Mouse (Mus musculus) MEL (cell line): ENCODE data around the gene Kcnip1. TPM values are rescaled to one million over a fixed set of nuclear protein-coding genes. Genes with fewer than 3 reads are reported as not detected.

Experiments
- DNase-seq: peaks from one replicate; pipeline ENCODE4 v3.0.0; 2011; ENCODE audit warnings: low read depth, low spot score
- H3K27ac ChIP-seq: 2 replicates; pipeline ENCODE4 v1.5.1; 2012; ENCODE audit warnings: low read depth, mild to moderate bottlenecking, control low read depth, low read length, moderate library complexity; ENCODE audit not compliant: control insufficient read depth
- H3K27me3 ChIP-seq, 2 experiments: fragments of 150-350 bp in 1 of 2; sonication (generic) in 1 of 2; 2 replicates each; pipeline ENCODE4 v1.6.1; 2012; ENCODE audit warnings: low read length in 2 of 2, mild to moderate bottlenecking in 2 of 2, improper control_type of control experiment in 1 of 2, moderate library complexity in 1 of 2; ENCODE audit not compliant: insufficient read depth in 2 of 2, control insufficient read depth in 1 of 2
- H3K36me3 ChIP-seq, 2 experiments: 2 replicates each; pipeline ENCODE4 v1.6.1; 2012 to 2014; ENCODE audit warnings: low read length in 2 of 2, improper control_type of control experiment in 1 of 2, inconsistent platforms in 1 of 2, mild to moderate bottlenecking in 1 of 2; ENCODE audit not compliant: insufficient read depth in 2 of 2, control insufficient read depth in 1 of 2
- H3K4me1 ChIP-seq, 2 experiments: fragments of 150-350 bp in 1 of 2; sonication (generic) in 1 of 2; 2 replicates each; pipeline ENCODE4 v1.6.1; 2012; ENCODE audit warnings: low read length in 2 of 2, improper control_type of control experiment in 1 of 2, mild to moderate bottlenecking in 1 of 2; ENCODE audit not compliant: insufficient read depth in 2 of 2, control insufficient read depth in 1 of 2
- H3K4me3 ChIP-seq, 2 experiments: fragments of 150-350 bp in 1 of 2; sonication (generic) in 1 of 2; 2 replicates each; pipeline ENCODE4 v1.5.1; 2012; ENCODE audit warnings: low read depth in 2 of 2, low read length in 2 of 2, mild to moderate bottlenecking in 2 of 2, moderate library complexity in 2 of 2, control low read depth in 1 of 2, improper control_type of control experiment in 1 of 2; ENCODE audit not compliant: control insufficient read depth in 1 of 2, insufficient read depth in 1 of 2
- H3K79me2 ChIP-seq: 2 replicates; pipeline ENCODE4 v1.6.1; 2012; ENCODE audit warnings: mild to moderate bottlenecking, low read length, moderate library complexity; ENCODE audit not compliant: control insufficient read depth, poor library complexity, insufficient read depth
- H3K9ac ChIP-seq: 2 replicates; pipeline ENCODE4 v1.6.1; 2012; ENCODE audit warnings: low read depth, mild to moderate bottlenecking, control low read depth, low read length, moderate library complexity; ENCODE audit not compliant: control insufficient read depth, poor library complexity, severe bottlenecking
- H3K9me3 ChIP-seq: fragments of 150-350 bp; sonication (generic); replicated peaks from 2 replicates; pipeline ENCODE4 v1.6.1; 2012; ENCODE audit warnings: mild to moderate bottlenecking, low read length, improper control_type of control experiment, moderate library complexity; ENCODE audit not compliant: insufficient read depth
- CTCF ChIP-seq, 3 experiments: IDR thresholded peaks in 2 of 3; conservative IDR thresholded peaks in 1 of 3; 2 replicates each; pipeline ENCODE4 v1.5.1; 2011 to 2012; ENCODE audit warnings: low read length in 3 of 3, low read depth in 2 of 3, mild to moderate bottlenecking in 2 of 3, improper control_type of control experiment in 1 of 3, inconsistent platforms in 1 of 3, mixed read lengths in 1 of 3, moderate library complexity in 1 of 3; ENCODE audit not compliant: control insufficient read depth in 1 of 3, insufficient read depth in 1 of 3, poor library complexity in 1 of 3, severe bottlenecking in 1 of 3
- E2F4 ChIP-seq: IDR thresholded peaks from 2 replicates; pipeline ENCODE4 v1.6.1; 2011; ENCODE audit warnings: low read depth, low read length, improper control_type of control experiment, borderline replicate concordance
- ELF1 ChIP-seq: IDR thresholded peaks from 2 replicates; pipeline ENCODE4 v1.6.1; 2014; ENCODE audit warnings: low read depth, mild to moderate bottlenecking, inconsistent platforms, low read length, improper control_type of control experiment, moderate library complexity
- GABPA ChIP-seq: IDR thresholded peaks from 2 replicates; pipeline ENCODE4 v1.6.1; 2012; ENCODE audit warnings: low read depth, mild to moderate bottlenecking, inconsistent platforms, low read length, improper control_type of control experiment, moderate library complexity
- HCFC1 ChIP-seq: IDR thresholded peaks from 2 replicates; pipeline ENCODE4 v1.6.1; 2012; ENCODE audit warnings: low read depth, mild to moderate bottlenecking, inconsistent platforms, low read length, improper control_type of control experiment, moderate library complexity
- JUND ChIP-seq: IDR thresholded peaks from 2 replicates; pipeline ENCODE4 v1.6.1; 2011; ENCODE audit warnings: low read depth, mild to moderate bottlenecking, improper control_type of control experiment, low read length
- MAFK ChIP-seq: IDR thresholded peaks from 2 replicates; pipeline ENCODE4 v1.6.1; 2011; ENCODE audit warnings: low read depth, mild to moderate bottlenecking, low read length, improper control_type of control experiment, borderline replicate concordance
- MAX ChIP-seq: IDR thresholded peaks from 2 replicates; pipeline ENCODE4 v1.6.1; 2011; ENCODE audit warnings: low read length, improper control_type of control experiment
- MYB ChIP-seq: IDR thresholded peaks from 2 replicates; pipeline ENCODE4 v1.6.1; 2011; ENCODE audit warnings: mild to moderate bottlenecking, low read depth, low read length, improper control_type of control experiment
- NRF1 ChIP-seq: IDR thresholded peaks from 2 replicates; pipeline ENCODE4 v1.6.1; 2014; ENCODE audit warnings: low read depth, mild to moderate bottlenecking, inconsistent platforms, low read length, improper control_type of control experiment, moderate library complexity; ENCODE audit not compliant: poor library complexity, insufficient read depth, severe bottlenecking
- POLR2A ChIP-seq, 2 experiments: IDR thresholded peaks; 2 replicates each; pipeline ENCODE4 v1.6.1; 2011 to 2012; ENCODE audit warnings: low read length in 2 of 2, mild to moderate bottlenecking in 2 of 2, control low read depth in 1 of 2, improper control_type of control experiment in 1 of 2, low read depth in 1 of 2, moderate library complexity in 1 of 2; ENCODE audit not compliant: control insufficient read depth in 1 of 2, insufficient read depth in 1 of 2, poor library complexity in 1 of 2
- POLR2AphosphoS2 ChIP-seq: IDR thresholded peaks from 2 replicates; pipeline ENCODE4 v1.6.1; 2011; ENCODE audit warnings: low read length, improper control_type of control experiment
- POLR2AphosphoS5 ChIP-seq: IDR thresholded peaks from 2 replicates; pipeline ENCODE4 v1.6.1; 2012; ENCODE audit warnings: low read depth, borderline replicate concordance, mild to moderate bottlenecking, inconsistent platforms, low read length, moderate library complexity, mixed read lengths
- SIN3A ChIP-seq: IDR thresholded peaks from 2 replicates; pipeline ENCODE4 v1.6.1; 2012; ENCODE audit warnings: low read length, improper control_type of control experiment, inconsistent platforms
- TAL1 ChIP-seq: IDR thresholded peaks from 2 replicates; pipeline ENCODE4 v1.6.1; 2012; ENCODE audit warnings: mild to moderate bottlenecking, inconsistent platforms, low read length, moderate library complexity, mixed read lengths
- TCF12 ChIP-seq: IDR thresholded peaks from 2 replicates; pipeline ENCODE4 v1.6.1; 2014; ENCODE audit warnings: low read depth, mild to moderate bottlenecking, inconsistent platforms, low read length, improper control_type of control experiment, moderate library complexity
- USF1 ChIP-seq: IDR thresholded peaks from 2 replicates; pipeline ENCODE4 v1.6.1; 2014; ENCODE audit warnings: low read depth, mild to moderate bottlenecking, inconsistent platforms, low read length, improper control_type of control experiment, moderate library complexity
- USF2 ChIP-seq, 2 experiments: IDR thresholded peaks; 2 replicates each; pipeline ENCODE4 v1.6.1; 2011 to 2012; ENCODE audit warnings: improper control_type of control experiment in 2 of 2, low read length in 2 of 2, borderline replicate concordance in 1 of 2, inconsistent platforms in 1 of 2, low read depth in 1 of 2, mild to moderate bottlenecking in 1 of 2; ENCODE audit not compliant: insufficient read depth in 1 of 2
- ZC3H11A ChIP-seq: IDR thresholded peaks from 2 replicates; pipeline ENCODE4 v1.6.1; 2012; ENCODE audit warnings: low read depth, mild to moderate bottlenecking, inconsistent platforms, low read length, improper control_type of control experiment
- ZKSCAN1 ChIP-seq: IDR thresholded peaks from 2 replicates; pipeline ENCODE4 v1.6.1; 2012; ENCODE audit warnings: low read depth, mild to moderate bottlenecking, inconsistent platforms, low read length, improper control_type of control experiment, moderate library complexity
- ZNF384 ChIP-seq: IDR thresholded peaks from 2 replicates; pipeline ENCODE4 v1.6.1; 2012; ENCODE audit warnings: low read depth, mild to moderate bottlenecking, inconsistent platforms, low read length, improper control_type of control experiment
- polyA plus RNA-seq, 2 experiments: library from polyadenylated mRNA; stranded (reverse) in 1 of 2; unstranded in 1 of 2; fragments of >175 nt in 1 of 2; fragments of >200 nt in 1 of 2; gene quantifications; 2 replicates each; pipeline versions ENCODE4 v1.2.1 to v1.2.4; 2012; ENCODE audit warnings: low replicate concordance in 2 of 2, low read depth in 1 of 2; ENCODE audit not compliant: insufficient read length in 2 of 2, insufficient read depth in 1 of 2, missing spikeins in 1 of 2
- total RNA-seq: library from RNA; depleted of rRNA; stranded (reverse); fragments of 300-350 nt; gene quantifications from 2 replicates; pipeline ENCODE4 v1.2.3, GENCODE M21; 2012

The Kcnip1 gene
- total and polyA plus RNA-seq, 3 experiments, result 0.04 to 0.06 TPM; not detected in 1

DNA sequence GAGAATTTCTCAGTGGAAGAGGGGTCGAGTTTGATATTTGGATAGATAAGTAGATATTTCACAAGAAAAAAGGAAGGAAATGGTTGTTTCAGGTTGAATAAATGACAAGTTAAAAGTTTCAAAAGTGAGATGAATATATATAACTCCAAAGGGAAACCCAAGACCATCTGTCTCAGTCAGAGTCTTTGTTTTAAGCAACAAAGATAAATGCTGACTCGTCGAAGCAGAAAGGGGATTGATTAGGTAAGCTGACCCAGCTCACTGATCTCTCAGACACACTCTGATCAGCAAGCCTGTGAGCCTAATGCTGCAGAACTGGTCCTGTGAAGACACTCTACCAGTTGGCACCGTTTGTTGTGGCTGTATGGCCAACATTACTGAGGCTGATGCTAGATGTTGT lies 101.9 kb downstream of the Kcnip1 start:
- H3K9me3 ChIP-seq, result no peaks in the 10 kb centered on the region
- no peak overlapping the region for H3K27ac ChIP-seq
- peaks cover 19 to 27% of the 10 kb centered on the region in 2 experiments for H3K4me1 ChIP-seq
- no peak overlapping the region for H3K4me3 ChIP-seq
- DNase-seq, result no peak
- H3K27me3 ChIP-seq, result no peaks in the 10 kb centered on the region
- H3K79me2 ChIP-seq, result no peaks in the 10 kb centered on the region
- H3K9ac ChIP-seq, result no peak overlapping the region
- H3K36me3 ChIP-seq, result peaks cover 0 to 16% of the 10 kb centered on the region in 2 experiments; a peak in 2 of 4 replicates
- TF ChIP-seq ZKSCAN1 (no peak), MYB (no peak), GABPA (no peak), NRF1 (no peak), MAX (0 out of 2 replicates have a peak, but pooled peaks have one; percentile 13), ZNF384 (no peak), JUND (no peak), MAFK (peak; percentile 61; the same call in 1 of the 2 replicates), HCFC1 (no peak), POLR2AphosphoS2 (no peak), CTCF (IDR thresholded peaks at IDR 0.05 in 2 of 3, conservative IDR thresholded peaks at IDR 0.05 in 1 of 3; ENCODE audit: control insufficient read depth in 1 of 3, insufficient read depth in 1 of 3, low read depth in 2 of 3, low read length in 3 of 3, poor library complexity in 1 of 3, severe bottlenecking in 1 of 3) (no peak), SIN3A (no peak), TCF12 (no peak), ELF1 (no peak), E2F4 (no peak), POLR2A (IDR thresholded peaks at IDR 0.05; ENCODE audit: control insufficient read depth in 1 of 2, insufficient read depth in 1 of 2, low read depth in 1 of 2, low read length in 2 of 2, poor library complexity in 1 of 2) (no peak)

DNA sequence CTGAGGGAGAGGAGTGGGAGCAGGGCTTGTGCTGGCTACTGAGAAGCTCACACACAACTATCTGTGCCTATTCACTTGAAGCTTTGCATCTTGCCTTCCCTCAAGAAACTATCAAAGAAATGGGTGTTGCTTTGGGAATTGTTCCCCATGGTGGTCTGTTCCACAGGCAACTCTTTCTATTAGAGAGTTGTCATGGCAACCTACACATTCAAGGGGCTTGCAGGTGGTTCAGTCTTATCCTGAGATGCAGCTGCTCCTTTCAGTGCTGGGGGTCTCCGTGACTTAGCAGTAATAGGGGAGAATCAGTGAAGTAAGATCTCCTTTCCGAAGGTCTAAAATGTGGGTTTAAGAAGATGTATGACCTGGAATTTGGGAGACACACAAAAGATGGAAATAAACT lies 102.6 kb downstream of the Kcnip1 start:
- Histone ChIP-seq H3K9ac (no peak overlapping the region), H3K27ac (no peak overlapping the region), H3K79me2 (no peaks in the 10 kb centered on the region), H3K36me3 (peaks cover 0 to 16% of the 10 kb centered on the region in 2 experiments; a peak in 2 of 4 replicates), H3K9me3 (no peaks in the 10 kb centered on the region), H3K4me1 (peaks cover 25 to 31% of the 10 kb centered on the region in 2 experiments), H3K4me3 (no peak overlapping the region), H3K27me3 (no peaks in the 10 kb centered on the region)
- TF ChIP-seq NRF1 (no peak), POLR2AphosphoS5 (no peak), TAL1 (no peak), ZC3H11A (no peak), USF2 (IDR thresholded peaks at IDR 0.05; ENCODE audit: borderline replicate concordance in 1 of 2, insufficient read depth in 1 of 2, low read depth in 1 of 2, low read length in 2 of 2) (no peak), USF1 (no peak)
- no peak for DNase-seq
